Comparison of ENCODE assay signal across 8 mouse cellular contexts in genomic region chr16:29996139-29997069, GRCm38 (mm10).
DNase-seq lines count a peak whose midpoint lies in the region; ATAC-seq and TF ChIP-seq lines count a peak whose summit lies in the region.

No protein-coding gene starts in this region.

- no peaks in the 10 kb centered on the region for H3K9me3 ChIP-seq in kidney, embryonic 14.5 days (ENCODE audit: control insufficient read depth, low read length)
- no peaks in the 10 kb centered on the region for H3K9me3 ChIP-seq in embryonic facial prominence, embryonic 14.5 days (ENCODE audit: control insufficient read depth, low read length)
- no peaks in the 10 kb centered on the region for H3K9me3 ChIP-seq in intestine, embryonic 16.5 days (ENCODE audit: control insufficient read depth, low read length)
- H3K9me3 ChIP-seq in stomach, postnatal 0 days (ENCODE audit: control insufficient read depth, low read length) = no peaks in the 10 kb centered on the region

- 22% methylated on average over 12 of the region's 12 CpGs for WGBS in kidney, embryonic 14.5 days
- WGBS in embryonic facial prominence, embryonic 14.5 days = 14% methylated on average over 9 of the region's 12 CpGs
- 39% methylated on average over 12 of the region's 12 CpGs for WGBS in intestine, embryonic 16.5 days
- WGBS in stomach, postnatal 0 days = 35% methylated on average over 12 of the region's 12 CpGs

- peaks cover 5% of the 10 kb centered on the region; the same call in 1 of the 2 replicates for H3K27me3 ChIP-seq in kidney, embryonic 14.5 days (ENCODE audit: control insufficient read depth, insufficient read depth, low read length)
- no peaks in the 10 kb centered on the region for H3K27me3 ChIP-seq in embryonic facial prominence, embryonic 14.5 days (replicated peaks; ENCODE audit: control insufficient read depth, insufficient read depth, low read length)
- H3K27me3 ChIP-seq in intestine, embryonic 16.5 days (replicated peaks; ENCODE audit: control insufficient read depth, insufficient read depth, low read length) = no peaks in the 10 kb centered on the region
- no peaks in the 10 kb centered on the region for H3K27me3 ChIP-seq in stomach, postnatal 0 days (ENCODE audit: control insufficient read depth, insufficient read depth, low read length)

- H3K27ac ChIP-seq in kidney, embryonic 14.5 days (ENCODE audit: low read depth, low read length) = peak overlapping the region; percentile 24; the same call in 1 of the 2 replicates
- peak overlapping the region; percentile 78 for H3K27ac ChIP-seq in embryonic facial prominence, embryonic 14.5 days (replicated peaks; ENCODE audit: low read depth, low read length)
- H3K27ac ChIP-seq in intestine, embryonic 16.5 days (ENCODE audit: low read length) = 0 out of 2 replicates have a peak overlapping the region, but pooled peaks have one; percentile 9
- no peak overlapping the region for H3K27ac ChIP-seq in stomach, postnatal 0 days (replicated peaks)

- H3K4me3 ChIP-seq in kidney, embryonic 14.5 days (ENCODE audit: low read length) = no peak overlapping the region
- H3K4me3 ChIP-seq in embryonic facial prominence, embryonic 14.5 days (ENCODE audit: low read depth, low read length) = no peak overlapping the region
- H3K4me3 ChIP-seq in intestine, embryonic 16.5 days (ENCODE audit: low read length) = no peak overlapping the region
- no peak overlapping the region for H3K4me3 ChIP-seq in stomach, postnatal 0 days (ENCODE audit: low read depth, low read length)

- no peak for DNase-seq in kidney, adult 18-20 months
- peak; percentile 75 for DNase-seq in embryonic facial prominence, embryonic 14.5 days (ENCODE audit: low spot score)
- DNase-seq in stomach, postnatal 0 days (ENCODE audit: low spot score) = no peak
- no peak for DNase-seq in frontal cortex, postnatal 25 days (ENCODE audit: low spot score in 2 of 2)
- no peak for DNase-seq in left cerebral cortex, adult 8-10 months (ENCODE audit: low spot score in 2 of 2)
- DNase-seq in urinary bladder, postnatal 4 days (ENCODE audit: low spot score in 2 of 2) = no peak

- no peak for TF ChIP-seq EP300 in stomach, postnatal 0 days (optimal IDR thresholded peaks at IDR 0.05)

- H3K9ac ChIP-seq in kidney, embryonic 14.5 days (ENCODE audit: low read depth, low read length) = no peak overlapping the region
- H3K9ac ChIP-seq in embryonic facial prominence, embryonic 14.5 days (ENCODE audit: low read depth, low read length) = no peak overlapping the region
- no peak overlapping the region for H3K9ac ChIP-seq in intestine, embryonic 16.5 days (ENCODE audit: low read depth, low read length)
- no peak overlapping the region for H3K9ac ChIP-seq in stomach, postnatal 0 days (ENCODE audit: low read length)

- peaks cover 22% of the 10 kb centered on the region for H3K4me1 ChIP-seq in kidney, embryonic 14.5 days (ENCODE audit: control insufficient read depth, insufficient read depth, low read length)
- peaks cover 30% of the 10 kb centered on the region for H3K4me1 ChIP-seq in embryonic facial prominence, embryonic 14.5 days (ENCODE audit: control insufficient read depth, insufficient read depth, low read length)
- H3K4me1 ChIP-seq in intestine, embryonic 16.5 days (ENCODE audit: control insufficient read depth, insufficient read depth, low read length) = peaks cover 19% of the 10 kb centered on the region
- H3K4me1 ChIP-seq in stomach, postnatal 0 days (replicated peaks; ENCODE audit: control insufficient read depth, insufficient read depth) = no peaks in the 10 kb centered on the region

- no peak for TF ChIP-seq CTCF in stomach, postnatal 0 days (IDR thresholded peaks at IDR 0.05; ENCODE audit: low read depth)

- no peak overlapping the region for H3K4me2 ChIP-seq in kidney, embryonic 14.5 days (replicated peaks; ENCODE audit: low read depth, low read length)
- H3K4me2 ChIP-seq in embryonic facial prominence, embryonic 14.5 days (ENCODE audit: low read depth, low read length) = peak overlapping the region; percentile 13; the same call in 1 of the 2 replicates
- no peak overlapping the region for H3K4me2 ChIP-seq in intestine, embryonic 16.5 days (ENCODE audit: low read depth, low read length)
- no peak overlapping the region for H3K4me2 ChIP-seq in stomach, postnatal 0 days (replicated peaks; ENCODE audit: low read depth)

- ATAC-seq in kidney, embryonic 14.5 days (ENCODE audit: low FRiP score, low TSS enrichment) = peak; percentile 75
- peak; percentile 70 for ATAC-seq in embryonic facial prominence, embryonic 14.5 days (ENCODE audit: low read depth)
- peak; percentile 53 for ATAC-seq in intestine, embryonic 16.5 days
- peak; percentile 41; the same call in 1 of the 2 replicates for ATAC-seq in stomach, postnatal 0 days (ENCODE audit: low FRiP score, low TSS enrichment)

- H3K36me3 ChIP-seq in kidney, embryonic 14.5 days (ENCODE audit: control insufficient read depth, insufficient read depth, low read length) = no peaks in the 10 kb centered on the region
- no peaks in the 10 kb centered on the region for H3K36me3 ChIP-seq in embryonic facial prominence, embryonic 14.5 days (ENCODE audit: control insufficient read depth, insufficient read depth, low read length)
- H3K36me3 ChIP-seq in intestine, embryonic 16.5 days (ENCODE audit: control insufficient read depth, insufficient read depth, low read length) = no peaks in the 10 kb centered on the region
- no peaks in the 10 kb centered on the region for H3K36me3 ChIP-seq in stomach, postnatal 0 days (ENCODE audit: control insufficient read depth, insufficient read depth, low read length)
